Mouse (Mus musculus): ENCODE measurements around the gene Ccdc62. TPM values are rescaled to one million over a fixed set of nuclear protein-coding genes. Genes with fewer than 3 reads are reported as not detected.

The Ccdc62 gene
- total RNA-seq, 2 experiments from 2014 or later: 2.2 TPM

DNA sequence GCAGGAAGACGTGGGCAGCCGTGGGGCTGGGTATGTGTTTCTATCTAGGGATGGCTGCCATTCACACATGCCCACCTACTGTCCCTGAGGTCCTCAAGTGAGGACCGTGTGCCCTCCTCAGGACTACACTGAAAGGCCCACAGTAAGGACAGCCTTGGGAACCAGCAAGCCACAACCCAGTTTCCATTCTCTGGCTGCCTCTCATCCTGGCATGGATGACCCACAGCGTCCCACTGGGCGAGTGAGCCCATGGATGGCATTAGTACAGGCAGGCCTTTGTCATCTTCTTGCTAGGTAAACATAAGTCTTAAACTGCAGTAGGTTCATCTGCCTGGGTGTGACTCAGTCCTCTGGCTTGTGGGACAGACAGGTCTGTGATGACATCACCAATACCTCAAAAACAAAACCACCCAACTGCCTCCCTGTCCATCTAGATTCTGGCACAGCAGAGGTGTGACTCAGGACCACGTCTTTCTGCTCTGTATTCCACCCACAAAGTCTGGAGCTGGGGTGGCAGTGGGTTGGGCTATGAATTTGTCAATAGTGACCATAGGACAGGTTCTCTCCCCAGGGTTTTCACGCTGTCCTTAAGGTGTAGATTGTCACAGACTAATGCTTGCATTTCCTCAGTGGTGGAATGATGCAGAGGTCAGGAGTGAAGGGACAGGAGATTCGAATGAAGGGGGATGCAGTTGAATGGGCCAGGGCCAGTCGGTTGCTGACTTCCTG lies 50.2 kb downstream of the Ccdc62 start:
- no peak for DNase-seq

DNA sequence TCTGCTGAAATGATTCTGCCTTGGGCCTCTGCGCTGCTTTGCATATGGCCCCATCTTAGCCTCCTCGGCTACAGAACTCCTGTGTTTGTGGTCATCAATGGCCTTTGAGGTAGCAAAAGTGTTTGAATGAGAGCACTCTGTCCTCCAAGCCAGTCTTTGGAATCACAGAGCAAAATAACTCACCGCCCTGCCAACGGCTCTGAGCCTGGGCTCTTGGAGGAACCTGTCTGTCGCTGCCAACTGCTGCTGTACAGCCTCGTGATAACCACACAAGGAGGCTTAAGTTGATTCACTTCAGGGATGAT lies 50.7 kb downstream of the Ccdc62 start:
- peak; percentile 49 for DNase-seq

GRCm38 (mm10) chr5:123982838-123983237 lies 52.4 kb downstream of the Ccdc62 start:
- no peak for DNase-seq

- DNase-seq: peak; percentile 14
Observed at GRCm38 (mm10) chr5:123985434-123985833, 55.0 kb downstream of the Ccdc62 start.

- no peak for DNase-seq
Observed at GRCm38 (mm10) chr5:123986925-123987324, 56.4 kb downstream of the Ccdc62 start.

- DNase-seq: no peak
Observed at GRCm38 (mm10) chr5:123987511-123987910, 57.0 kb downstream of the Ccdc62 start.

GRCm38 (mm10) chr5:123989941-123990885 lies 59.7 kb downstream of the Ccdc62 start:
- DNase-seq: peak; percentile 6

GRCm38 (mm10) chr5:123991321-123991720 lies 60.8 kb downstream of the Ccdc62 start:
- peak; percentile 7 for DNase-seq

DNA sequence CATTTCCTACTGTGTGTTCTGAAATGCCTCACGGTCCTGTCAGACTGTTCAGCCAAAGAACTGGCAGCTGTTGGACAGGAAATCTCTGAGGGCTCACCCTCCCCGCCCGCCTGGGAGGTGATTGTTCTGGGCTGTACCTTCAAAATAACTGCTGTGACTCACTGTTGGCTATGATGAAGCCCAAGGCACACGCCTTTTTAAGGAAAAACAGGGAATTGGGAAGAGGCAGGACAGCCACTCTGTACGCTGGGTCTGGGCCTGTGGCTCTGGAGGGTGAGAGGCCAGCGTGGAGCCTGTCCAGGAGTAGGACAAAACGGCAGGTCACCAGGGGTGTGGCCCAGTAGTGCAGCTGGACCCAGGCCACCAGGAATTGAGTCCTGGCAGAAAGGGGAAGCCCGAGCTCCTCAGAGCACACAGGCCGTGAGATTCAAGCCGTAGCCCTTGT lies 61.7 kb downstream of the Ccdc62 start:
- peak; percentile 77 for DNase-seq

DNA sequence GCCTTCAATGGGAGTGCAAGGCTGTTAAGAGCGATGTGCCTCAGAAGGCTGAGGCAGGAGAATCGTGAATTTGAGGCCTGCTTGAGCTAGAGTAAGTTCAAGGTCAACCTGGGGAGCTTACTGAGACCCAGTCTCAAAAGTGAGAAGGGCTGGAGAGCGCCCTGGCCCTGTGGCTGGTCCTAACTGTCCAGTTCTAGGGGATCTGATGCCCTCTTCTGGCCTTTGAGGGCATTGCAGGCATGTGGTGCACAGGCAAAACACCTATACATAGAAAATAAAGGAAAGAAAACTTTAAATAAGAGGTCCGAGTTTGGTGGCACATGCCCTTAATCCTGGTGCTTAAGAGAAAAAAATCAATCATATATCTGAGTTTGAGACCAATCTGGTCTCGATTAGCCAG lies 62.3 kb downstream of the Ccdc62 start:
- peak; percentile 96 for DNase-seq

- peak; percentile 91 for DNase-seq
Observed at GRCm38 (mm10) chr5:123993263-123994036, 63.0 kb downstream of the Ccdc62 start.

GRCm38 (mm10) chr5:123994468-123994867 lies 64.0 kb downstream of the Ccdc62 start:
- no peak for DNase-seq

DNA sequence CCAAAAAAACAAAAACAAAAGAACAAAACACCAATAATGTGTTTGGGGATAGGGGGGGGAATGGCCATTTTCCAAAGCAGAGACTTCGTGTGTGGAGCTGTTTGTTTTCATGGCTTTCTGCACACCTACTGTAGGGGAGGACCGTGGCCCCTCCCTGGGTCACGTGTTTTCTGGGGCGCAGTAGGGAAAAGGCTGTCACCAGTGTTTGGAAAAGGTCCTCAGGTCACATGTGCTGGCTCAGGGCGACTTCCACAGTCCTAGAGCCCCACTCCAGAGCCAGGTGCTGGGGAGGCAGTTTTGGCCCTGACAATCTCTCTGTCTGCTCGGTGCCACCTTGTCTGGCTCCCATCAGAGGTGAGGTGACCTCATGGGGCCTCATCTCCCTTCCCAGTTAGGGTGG lies 64.9 kb downstream of the Ccdc62 start:
- DNase-seq: no peak

DNA sequence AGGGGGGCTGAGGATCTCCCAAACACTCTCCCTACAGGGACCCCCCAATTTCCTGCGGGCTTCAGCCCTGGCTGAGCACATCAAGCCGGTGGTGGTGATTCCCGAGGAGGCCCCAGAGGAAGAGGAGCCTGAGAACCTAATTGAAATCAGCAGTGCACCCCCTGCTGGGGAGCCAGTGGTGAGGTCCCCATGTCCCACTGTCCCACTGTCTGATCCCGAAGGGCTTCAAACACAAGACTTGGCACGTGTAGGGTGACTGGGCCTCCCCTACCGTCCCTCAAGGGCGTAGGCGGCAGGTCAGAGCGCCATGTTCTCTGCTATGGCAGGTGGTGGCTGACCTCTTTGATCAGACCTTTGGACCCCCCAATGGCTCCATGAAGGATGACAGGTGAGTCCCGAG lies 65.7 kb downstream of the Ccdc62 start:
- DNase-seq: peak; percentile 62

GRCm38 (mm10) chr5:123996695-123997094 lies 66.2 kb downstream of the Ccdc62 start:
- peak; percentile 3 for DNase-seq

DNA sequence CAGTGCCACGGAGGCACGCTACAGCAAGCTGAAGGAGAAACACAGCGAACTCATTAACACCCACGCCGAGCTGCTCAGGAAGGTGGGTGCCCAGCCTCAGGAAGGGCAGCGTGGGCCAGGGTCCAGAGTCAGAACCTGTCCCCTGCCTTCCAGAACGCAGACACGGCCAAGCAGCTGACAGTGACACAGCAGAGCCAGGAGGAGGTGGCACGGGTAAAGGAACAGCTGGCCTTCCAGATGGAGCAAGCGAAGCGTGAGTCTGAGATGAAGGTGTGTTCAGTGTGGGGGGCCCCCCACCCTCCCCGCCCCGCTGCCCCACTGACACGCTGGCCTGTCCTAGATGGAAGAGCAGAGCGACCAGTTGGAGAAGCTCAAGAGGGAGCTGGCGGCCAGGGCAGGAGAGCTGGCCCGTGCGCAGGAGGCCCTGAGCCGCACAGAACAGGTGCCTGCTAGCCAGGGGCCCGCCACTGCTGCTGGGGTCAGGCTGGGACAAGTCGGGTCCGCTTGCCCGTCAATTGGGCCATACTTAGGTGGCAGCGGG lies 66.8 kb downstream of the Ccdc62 start:
- DNase-seq: no peak

- DNase-seq: no peak
Observed at GRCm38 (mm10) chr5:123997811-123998210, 67.3 kb downstream of the Ccdc62 start.

DNA sequence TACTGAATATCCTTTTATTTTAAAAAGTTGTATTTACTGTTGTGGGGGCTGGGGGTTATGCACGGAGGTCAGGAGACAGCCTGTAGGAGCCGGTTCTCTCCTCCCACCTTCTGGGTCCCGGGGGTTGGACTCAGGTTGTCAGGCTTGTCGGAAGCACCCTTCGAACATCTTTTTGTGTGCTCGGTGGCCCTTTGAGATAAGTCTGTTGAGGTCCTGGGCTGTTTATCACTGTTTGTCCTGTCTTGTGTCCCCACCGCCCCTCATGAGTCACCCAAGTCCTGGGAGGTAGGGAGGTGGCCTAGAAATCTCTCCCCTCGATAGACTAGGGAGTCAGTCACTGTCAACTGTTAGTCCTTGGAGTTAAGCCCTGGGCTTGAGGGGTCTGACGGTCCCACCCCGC lies 67.9 kb downstream of the Ccdc62 start:
- DNase-seq: no peak

DNA sequence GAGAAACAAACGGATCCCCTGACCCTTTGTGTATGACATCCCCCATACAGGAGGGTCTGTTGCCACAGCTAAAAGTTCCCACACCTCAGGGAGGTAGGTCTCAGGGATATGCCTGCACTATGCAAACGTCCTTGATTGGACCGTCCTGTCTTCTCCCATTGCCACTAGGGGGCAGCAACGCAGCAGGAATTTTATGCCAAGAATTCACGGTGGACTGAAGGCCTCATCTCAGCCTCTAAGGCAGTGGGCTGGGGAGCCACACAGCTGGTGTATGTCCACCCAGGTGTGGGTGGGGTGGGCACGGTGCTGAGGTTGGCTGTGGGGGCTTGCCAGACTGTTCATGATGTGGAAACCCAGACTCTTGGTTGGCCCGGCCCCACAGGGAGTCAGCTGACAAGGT lies 70.3 kb downstream of the Ccdc62 start:
- DNase-seq: peak; percentile 96

GRCm38 (mm10) chr5:124001274-124001673 lies 70.8 kb downstream of the Ccdc62 start:
- DNase-seq: no peak

- DNase-seq: peak; percentile 59
Observed at GRCm38 (mm10) chr5:124002876-124003275, 72.4 kb downstream of the Ccdc62 start.

DNA sequence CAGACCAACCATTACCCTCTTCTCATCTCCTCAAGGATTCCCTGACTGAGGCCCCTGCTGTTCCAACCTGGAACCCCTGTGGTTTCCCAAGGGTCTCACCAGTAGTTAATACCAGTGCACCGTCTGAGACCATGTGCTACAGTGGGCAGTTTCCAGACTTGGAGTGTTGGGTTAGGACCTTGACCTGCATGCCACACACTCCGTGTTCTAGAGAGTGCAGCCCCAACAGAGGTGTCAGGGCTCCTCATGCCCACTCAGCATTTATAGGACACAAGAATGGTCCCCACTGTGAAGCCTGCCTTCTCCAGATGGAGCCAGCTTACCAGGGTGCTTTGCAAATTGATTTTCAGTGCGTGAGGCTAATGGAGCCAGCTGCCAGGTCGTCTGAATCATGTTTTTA lies 72.9 kb downstream of the Ccdc62 start:
- no peak for DNase-seq

All from heart, postnatal 4 days (tissue).